Mouse (Mus musculus) liver, embryonic 14.5 days (tissue): ENCODE measurements around the gene Zmiz1.

ENCODE experiments used
- CTCF ChIP-seq: IDR thresholded peaks from 2 replicates; pipeline ENCODE4 v1.5.1; 2016; ENCODE audit warnings: antibody characterized with exemption, low read depth, control low read depth
- EP300 ChIP-seq: IDR thresholded peaks from 2 replicates; pipeline ENCODE4 v1.6.1; 2016; ENCODE audit warnings: antibody characterized with exemption, low read depth

DNA sequence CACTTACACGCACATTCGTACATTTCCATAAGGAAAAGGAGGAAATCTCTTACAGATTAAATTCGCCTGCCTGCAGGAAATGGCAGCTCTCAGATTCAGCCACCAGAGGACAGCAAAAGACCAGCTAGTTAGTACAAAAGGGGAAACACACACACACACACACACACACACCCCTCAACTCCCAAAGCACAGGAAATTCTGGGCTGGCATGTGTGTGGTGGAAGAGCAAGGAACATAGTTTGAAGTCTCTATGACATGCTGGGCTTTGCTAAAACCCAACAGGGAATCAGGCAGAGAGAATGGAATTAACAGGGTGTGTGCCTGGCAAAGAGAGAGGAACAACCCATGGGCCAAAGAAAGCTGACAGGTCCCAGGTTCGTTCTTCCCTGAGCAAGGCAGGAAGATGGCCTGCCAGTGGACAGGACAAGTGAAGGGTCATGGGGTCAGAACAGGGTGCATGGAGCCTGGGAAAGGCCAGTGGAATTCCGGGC, 248.8 kb downstream of the Zmiz1 start:
- peak; percentile 75 for TF ChIP-seq CTCF
- no peak for TF ChIP-seq EP300
